Mouse (Mus musculus) limb, embryonic 11.5 days (tissue): ENCODE data around the gene Trub1. TPM values are rescaled to one million over a fixed set of nuclear protein-coding genes. Genes with fewer than 3 reads are reported as not detected.

ENCODE experiments used
- ATAC-seq: fragments of 200-750 bp; cut with Nextera tagmentation; 2 replicates; pipeline ENCODE4 v1.8.0; 2017; ENCODE audit warnings: low read depth; ENCODE audit not compliant: insufficient number of reproducible peaks, low FRiP score, low TSS enrichment
- DNase-seq: peaks from one replicate; pipeline ENCODE4 v3.0.0-alpha.2; 2015; ENCODE audit warnings: low spot score
- H3K27ac ChIP-seq: fragments of 300-500 bp; sonication (generic); replicated peaks from 2 replicates; pipeline ENCODE4 v1.5.1; 2014; ENCODE audit warnings: low read depth, mild to moderate bottlenecking, low read length
- H3K27me3 ChIP-seq: fragments of 300-500 bp; sonication (generic); 2 replicates; pipeline ENCODE4 v1.6.1; 2014; ENCODE audit warnings: mild to moderate bottlenecking, low read length, mixed read lengths; ENCODE audit not compliant: control insufficient read depth, insufficient read depth
- H3K36me3 ChIP-seq: fragments of 300-500 bp; sonication (generic); 2 replicates; pipeline ENCODE4 v1.6.1; 2014; ENCODE audit warnings: mild to moderate bottlenecking, low read length, moderate library complexity, mixed read lengths; ENCODE audit not compliant: control insufficient read depth, insufficient read depth
- H3K4me1 ChIP-seq: fragments of 300-500 bp; sonication (generic); 2 replicates; pipeline ENCODE4 v1.6.1; 2014; ENCODE audit warnings: low read length, mixed read lengths; ENCODE audit not compliant: control insufficient read depth, insufficient read depth
- H3K4me2 ChIP-seq: fragments of 300-500 bp; sonication (generic); 2 replicates; pipeline ENCODE4 v1.6.1; 2014; ENCODE audit warnings: low read depth, mild to moderate bottlenecking, moderate library complexity; ENCODE audit not compliant: severe bottlenecking
- H3K4me3 ChIP-seq: fragments of 300-500 bp; sonication (generic); 2 replicates; pipeline ENCODE4 v1.5.1; 2014; ENCODE audit warnings: low read depth, low read length
- H3K9ac ChIP-seq: fragments of 300-500 bp; sonication (generic); 2 replicates; pipeline ENCODE4 v1.6.1; 2014; ENCODE audit warnings: mild to moderate bottlenecking, low read length
- H3K9me3 ChIP-seq: fragments of 300-500 bp; sonication (generic); 2 replicates; pipeline ENCODE4 v1.6.1; 2016; ENCODE audit warnings: low read length; ENCODE audit not compliant: control insufficient read depth
- WGBS: fragments of 180-500 bp; shearing (Covaris S2); extraction: QIAGEN DNeasy Blood & Tissue Kit; methylation state at CpG from one replicate; pipeline ENCODE4 v1.1.7; 2014; 5-methylcytosine and 5-hydroxymethylcytosine counted together
- polyA plus RNA-seq: library from polyadenylated mRNA; unstranded; fragments of >200 nt; fragmentation: Nextera tagmentation; extraction: Ambion mirVana; gene quantifications from 2 replicates; pipeline ENCODE4 v1.2.1, GENCODE M21; 2014

Gene Trub1
- polyA plus RNA-seq, 1 experiment from 2014 or later: 23.4 TPM

DNA sequence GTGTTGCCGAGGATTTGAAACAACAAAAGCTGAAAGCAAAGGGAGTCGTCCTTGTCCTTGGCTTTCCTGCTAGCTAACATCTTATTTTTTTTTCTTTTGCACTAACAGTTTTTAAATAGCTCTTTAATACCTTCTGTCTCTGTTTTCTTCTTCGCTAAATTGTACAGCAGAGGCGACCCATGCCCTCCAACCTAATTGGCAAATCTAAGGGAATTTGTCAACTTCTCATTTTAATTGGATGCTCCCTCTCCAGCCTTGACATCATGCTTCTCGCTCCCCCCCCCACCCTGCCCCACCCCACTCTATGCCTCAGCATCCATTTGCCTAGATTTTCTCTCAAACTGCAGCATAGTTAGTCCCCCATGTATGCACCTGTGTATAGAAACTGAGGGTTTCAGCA is 83.8 kb downstream of the Trub1 start:
- ATAC-seq: no peak
- Histone ChIP-seq H3K9me3 (no peaks in the 10 kb centered on the region), H3K4me1 (no peaks in the 10 kb centered on the region), H3K27ac (no peak overlapping the region), H3K9ac (no peak overlapping the region), H3K4me3 (no peak overlapping the region), H3K27me3 (no peaks in the 10 kb centered on the region), H3K4me2 (no peak overlapping the region), H3K36me3 (no peaks in the 10 kb centered on the region)
- DNase-seq: no peak
- 52% methylated on average over 5 of the region's 5 CpGs for WGBS

DNA sequence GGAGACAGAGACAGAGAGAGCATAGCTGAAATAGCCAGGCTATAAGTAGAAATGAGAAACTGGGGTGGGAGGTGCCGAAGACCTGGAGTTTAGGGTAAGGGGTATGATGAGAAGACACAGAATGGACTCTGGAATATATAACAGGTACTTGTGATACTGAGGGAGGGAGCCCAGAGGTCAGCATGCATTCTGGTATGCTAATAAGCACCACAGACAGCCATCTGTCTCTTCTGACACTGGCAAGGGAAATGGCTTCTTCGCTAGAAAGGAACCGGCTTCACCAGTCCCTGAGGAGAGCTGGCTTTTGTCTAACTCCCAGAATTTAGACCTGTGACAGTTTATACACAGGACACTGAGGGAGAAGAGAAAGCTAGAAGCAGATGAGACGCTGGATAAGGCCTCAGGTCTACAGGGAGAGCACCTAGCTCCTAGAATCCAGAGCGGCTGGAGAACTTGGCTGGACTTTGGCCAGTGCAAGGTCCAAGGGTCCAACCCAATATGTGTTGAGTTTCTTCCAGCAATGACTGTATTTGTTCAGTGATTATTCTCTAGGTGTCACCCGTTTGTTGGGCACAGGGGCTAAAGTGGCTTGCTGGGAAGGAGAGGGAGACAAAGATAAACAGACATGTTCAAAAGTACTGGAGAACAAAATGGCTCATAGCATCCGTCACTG is 84.9 kb downstream of the Trub1 start:
- H3K4me1 ChIP-seq: no peaks in the 10 kb centered on the region
- ATAC-seq (no peak), DNase-seq (no peak)
- H3K36me3 ChIP-seq: no peaks in the 10 kb centered on the region
- H3K9ac ChIP-seq: no peak overlapping the region
- no peak overlapping the region for H3K4me3 ChIP-seq
- H3K4me2 ChIP-seq: no peak overlapping the region
- H3K27ac ChIP-seq: no peak overlapping the region
- H3K27me3 ChIP-seq: no peaks in the 10 kb centered on the region
- 67% methylated on average over 7 of the region's 7 CpGs for WGBS
- no peaks in the 10 kb centered on the region for H3K9me3 ChIP-seq

DNA sequence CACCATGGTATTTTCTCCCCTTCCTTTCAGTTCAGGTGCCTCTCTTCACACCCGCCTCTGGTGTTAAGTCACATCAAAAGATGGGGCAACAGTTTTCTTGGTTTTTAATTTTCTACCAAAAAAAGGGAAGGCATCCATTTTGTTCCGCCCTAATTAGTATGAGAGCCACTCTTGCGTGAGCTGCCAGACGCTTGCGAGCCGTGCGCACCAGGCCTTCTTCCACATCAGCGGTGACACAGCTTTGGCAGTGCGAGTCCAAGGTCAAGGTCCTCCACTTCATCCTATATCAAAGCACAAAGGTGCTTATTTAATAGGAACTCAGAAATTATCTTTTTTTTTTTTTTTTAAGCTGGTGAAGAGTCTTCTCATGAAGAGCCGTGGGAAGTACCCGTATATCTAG is 87.4 kb downstream of the Trub1 start:
- Histone ChIP-seq H3K27ac (no peak overlapping the region), H3K4me2 (no peak overlapping the region), H3K9me3 (no peaks in the 10 kb centered on the region), H3K27me3 (no peaks in the 10 kb centered on the region), H3K4me1 (peaks cover 6% of the 10 kb centered on the region; the same call in 1 of the 2 replicates), H3K9ac (no peak overlapping the region), H3K4me3 (no peak overlapping the region), H3K36me3 (no peaks in the 10 kb centered on the region)
- 95% methylated on average over 11 of the region's 11 CpGs for WGBS
- ATAC-seq (no peak), DNase-seq (no peak)

Other genes with a start within 250 kb of the Trub1 start
- gene Ablim1, start 138.0 kb upstream of the Trub1 start, polyA plus RNA-seq: 16.8 and 17.9 TPM in 2 replicates
- gene Fam160b1, start 92.2 kb upstream of the Trub1 start, polyA plus RNA-seq: 15.8 and 16.6 TPM in 2 replicates
- 5.2 and 6.0 TPM in 2 replicates for gene Atrnl1, start 158.1 kb downstream of the Trub1 start, polyA plus RNA-seq